Mouse (Mus musculus): Measurements from ENCODE around the gene Kcnip1.

Gene Kcnip1

GRCm38 (mm10) chr11:33908360-33909175 lies 84.4 kb downstream of the Kcnip1 start:
- DNase-seq (ENCODE audit: extremely low read depth, low read depth) = no peak

- DNase-seq (ENCODE audit: extremely low read depth, low read depth) = no peak
These were observed 89.5 kb downstream of the Kcnip1 start for GRCm38 (mm10) chr11:33903494-33903893.

GRCm38 (mm10) chr11:33902377-33902776 lies 90.6 kb downstream of the Kcnip1 start:
- no peak for DNase-seq (ENCODE audit: extremely low read depth, low read depth)

- no peak for DNase-seq (ENCODE audit: extremely low read depth, low read depth)
These were observed 91.2 kb downstream of the Kcnip1 start for GRCm38 (mm10) chr11:33901783-33902182.

- DNase-seq (ENCODE audit: extremely low read depth, low read depth) = no peak
These were observed 101.9 kb downstream of the Kcnip1 start for GRCm38 (mm10) chr11:33891084-33891483.

- no peak for DNase-seq (ENCODE audit: extremely low read depth, low read depth)
These were observed 102.6 kb downstream of the Kcnip1 start for GRCm38 (mm10) chr11:33890382-33890781.

- DNase-seq (ENCODE audit: extremely low read depth, low read depth) = no peak
These were observed 105.3 kb downstream of the Kcnip1 start for GRCm38 (mm10) chr11:33887660-33888059.

- DNase-seq (ENCODE audit: extremely low read depth, low read depth) = no peak
These were observed 107.0 kb downstream of the Kcnip1 start for GRCm38 (mm10) chr11:33885981-33886380.

- no peak for DNase-seq (ENCODE audit: extremely low read depth, low read depth)
These were observed 110.1 kb downstream of the Kcnip1 start for GRCm38 (mm10) chr11:33882731-33883328.

GRCm38 (mm10) chr11:33874925-33875324 lies 118.0 kb downstream of the Kcnip1 start:
- no peak for DNase-seq (ENCODE audit: extremely low read depth, low read depth)

- peak; percentile 57 for DNase-seq (ENCODE audit: extremely low read depth, low read depth)
These were observed 119.7 kb downstream of the Kcnip1 start for GRCm38 (mm10) chr11:33873071-33873781.

GRCm38 (mm10) chr11:33872716-33873048 lies 120.3 kb downstream of the Kcnip1 start:
- no peak for DNase-seq (ENCODE audit: extremely low read depth, low read depth)

- DNase-seq (ENCODE audit: extremely low read depth, low read depth) = no peak
These were observed 120.8 kb downstream of the Kcnip1 start for GRCm38 (mm10) chr11:33871998-33872715.

- no peak for DNase-seq (ENCODE audit: extremely low read depth, low read depth)
These were observed 122.7 kb downstream of the Kcnip1 start for GRCm38 (mm10) chr11:33870246-33870645.

- DNase-seq (ENCODE audit: extremely low read depth, low read depth) = no peak
These were observed 123.4 kb downstream of the Kcnip1 start for GRCm38 (mm10) chr11:33869559-33869958.

- no peak for DNase-seq (ENCODE audit: extremely low read depth, low read depth)
These were observed 126.2 kb downstream of the Kcnip1 start for GRCm38 (mm10) chr11:33866775-33867174.

GRCm38 (mm10) chr11:33864245-33864644 lies 128.7 kb downstream of the Kcnip1 start:
- no peak for DNase-seq (ENCODE audit: extremely low read depth, low read depth)

- DNase-seq (ENCODE audit: extremely low read depth, low read depth) = no peak
These were observed 131.1 kb downstream of the Kcnip1 start for GRCm38 (mm10) chr11:33861823-33862222.

GRCm38 (mm10) chr11:33860905-33861582 lies 131.9 kb downstream of the Kcnip1 start:
- DNase-seq (ENCODE audit: extremely low read depth, low read depth) = no peak

GRCm38 (mm10) chr11:33849614-33850013 lies 143.3 kb downstream of the Kcnip1 start:
- no peak for DNase-seq (ENCODE audit: extremely low read depth, low read depth)

- no peak for DNase-seq (ENCODE audit: extremely low read depth, low read depth)
These were observed 144.3 kb downstream of the Kcnip1 start for GRCm38 (mm10) chr11:33848685-33849084.

All from MEL-GATA-1-ER (cell line).